Mouse (Mus musculus): ENCODE measurements around the gene Krt86.
A peak's percentile ranks its signal among the peaks of the same experiment; 100 is the strongest.
"Not testable (repeated sequence)": the region's sequence is repeated elsewhere in the genome, so short reads cannot be mapped to it uniquely, and the experiment has no call there.

Krt86 gene

DNA sequence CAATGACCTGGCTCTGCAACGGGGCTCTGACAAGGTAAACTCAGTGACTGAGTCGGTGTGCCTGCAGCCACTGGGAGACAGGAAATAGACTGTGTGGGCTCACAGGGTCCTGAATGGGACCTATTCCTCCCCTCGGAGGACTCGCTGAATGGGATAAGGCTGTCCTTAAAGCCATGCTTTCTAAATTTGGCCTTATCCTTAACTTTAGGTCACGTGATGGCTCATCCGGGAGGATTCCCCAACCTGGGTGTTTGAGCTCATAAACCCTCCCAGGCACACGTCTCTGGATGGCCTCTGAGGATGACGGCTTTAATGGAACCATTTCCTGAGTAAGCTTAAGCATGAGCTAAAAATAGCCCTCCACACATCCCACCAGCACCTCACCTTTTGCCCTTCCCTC, 19.4 kb downstream of the Krt86 start:
- no peak for DNase-seq (ENCODE audit: low read depth, low spot score)

DNA sequence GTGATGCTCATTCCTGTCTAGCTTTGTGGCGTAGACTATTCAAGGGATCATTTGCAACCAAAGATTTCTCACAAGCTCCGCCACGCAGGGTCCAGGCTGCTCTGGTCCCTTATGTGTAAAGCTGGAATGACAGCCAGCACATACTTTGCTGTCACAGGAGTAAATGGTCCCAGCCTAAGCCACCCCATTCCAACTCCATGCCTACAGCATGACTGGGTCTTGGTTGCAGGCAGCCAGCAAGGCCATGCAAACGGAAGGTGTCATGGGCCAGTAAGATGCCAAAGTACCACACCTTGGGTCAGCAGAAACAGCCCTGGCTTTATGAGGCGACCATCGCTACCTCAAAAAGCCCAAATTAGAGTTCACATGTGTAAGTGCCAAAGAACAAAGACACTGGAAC, 20.4 kb downstream of the Krt86 start:
- no peak for DNase-seq (ENCODE audit: low read depth, low spot score)

DNA sequence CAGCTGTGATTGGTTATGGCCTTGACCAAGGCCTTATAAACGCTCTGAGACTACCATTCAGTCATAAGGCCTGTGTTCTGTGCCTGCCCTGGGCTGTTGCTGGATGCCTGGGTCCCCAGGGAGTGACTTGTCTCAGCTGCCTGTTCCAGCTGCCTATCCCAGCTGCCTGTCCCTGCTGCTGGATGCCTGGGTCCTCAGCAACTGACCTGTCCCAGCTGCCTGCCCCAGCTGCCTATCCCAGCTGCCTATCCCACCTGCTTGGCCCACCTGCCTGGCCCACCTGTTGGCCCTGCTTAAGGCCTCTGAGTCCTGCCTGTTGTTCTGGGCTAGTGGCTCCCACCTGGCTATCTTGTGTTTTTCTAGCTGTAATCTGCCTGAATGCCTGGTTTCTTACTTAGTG, 20.9 kb downstream of the Krt86 start:
- DNase-seq (ENCODE audit: low read depth, low spot score): no peak

DNA sequence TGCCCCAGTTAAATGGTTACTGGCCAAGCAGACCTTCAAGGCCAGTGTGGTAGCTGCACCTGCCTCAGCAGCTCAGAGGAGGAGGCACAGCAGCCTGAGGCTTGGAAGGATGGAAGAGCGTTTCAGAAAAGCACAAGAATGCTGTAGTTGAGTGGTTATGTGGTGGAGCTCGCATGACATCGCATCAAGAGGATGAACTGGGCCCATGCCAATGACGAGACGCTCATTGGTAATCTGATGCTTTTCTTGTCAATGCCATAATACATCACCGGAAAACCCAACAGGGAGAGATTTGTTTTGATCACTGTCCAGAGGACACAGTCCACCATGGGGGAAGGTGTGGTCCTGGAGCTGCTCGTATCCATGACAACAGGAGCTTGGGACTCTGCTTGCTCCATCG, 22.0 kb downstream of the Krt86 start:
- DNase-seq (ENCODE audit: low read depth, low spot score): no peak

DNA sequence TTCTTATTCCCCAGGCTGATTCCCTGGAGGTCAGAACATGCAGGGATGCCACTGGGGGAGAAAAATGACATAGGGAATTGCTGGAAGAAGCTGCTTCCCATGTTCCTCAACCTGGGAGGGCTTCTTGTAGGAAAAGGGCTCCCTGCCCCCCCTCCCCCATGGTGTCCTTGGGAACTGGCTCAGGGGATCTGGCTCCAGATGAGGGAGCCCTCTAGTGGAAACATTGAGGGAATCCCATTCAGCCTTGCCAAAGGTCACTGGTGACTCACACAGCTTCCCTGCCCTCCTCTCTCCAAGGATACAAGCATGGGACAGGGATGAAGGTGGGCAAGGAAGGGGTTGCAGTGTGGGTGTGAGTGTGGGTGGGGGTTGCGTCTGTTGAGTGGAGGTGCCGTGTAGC, 23.9 kb downstream of the Krt86 start:
- peak; percentile 17 for DNase-seq (ENCODE audit: low read depth, low spot score)

DNA sequence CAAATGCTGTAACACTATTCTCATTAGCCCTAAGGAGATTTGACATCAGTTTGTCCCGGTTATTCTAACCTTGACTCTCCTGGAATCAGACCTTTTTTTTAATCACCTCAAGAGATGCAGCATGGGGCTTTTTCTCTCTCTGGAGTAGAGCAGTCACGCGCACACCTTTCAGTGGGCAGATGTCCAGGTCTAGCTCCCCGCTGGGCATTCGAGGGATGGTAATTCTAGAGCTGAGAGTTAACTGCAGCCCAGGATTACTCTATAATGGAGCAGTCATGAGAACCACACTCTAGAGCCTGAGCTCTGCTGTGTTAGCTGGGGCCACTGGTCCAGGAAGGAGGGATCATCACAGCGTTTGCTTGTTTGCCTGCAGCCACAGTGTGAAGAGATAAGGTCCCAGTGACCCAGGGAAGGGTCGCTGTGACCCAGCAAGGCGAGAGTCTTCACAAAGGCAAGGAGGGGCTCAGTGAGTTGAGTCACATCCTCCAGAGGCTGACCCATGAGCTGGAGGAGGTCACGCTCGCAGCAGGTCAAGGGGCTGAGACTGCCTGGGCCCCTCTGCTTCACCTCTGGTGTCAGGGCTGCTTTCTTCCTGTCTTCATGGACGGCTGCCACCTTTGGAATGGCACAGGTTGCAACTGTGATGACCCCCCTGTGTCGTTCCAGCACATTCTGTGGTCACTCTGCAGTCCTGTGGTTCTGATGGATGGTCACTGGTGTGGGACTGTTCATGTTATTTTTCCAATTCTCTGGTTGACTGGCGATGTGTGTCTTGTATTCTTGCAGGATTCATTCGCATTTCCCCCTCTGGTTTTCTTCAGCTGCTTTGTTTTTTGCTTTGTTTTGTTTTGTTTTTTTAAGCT, 33.8 kb downstream of the Krt86 start:
- DNase-seq (ENCODE audit: low read depth, low spot score): no peak

DNA sequence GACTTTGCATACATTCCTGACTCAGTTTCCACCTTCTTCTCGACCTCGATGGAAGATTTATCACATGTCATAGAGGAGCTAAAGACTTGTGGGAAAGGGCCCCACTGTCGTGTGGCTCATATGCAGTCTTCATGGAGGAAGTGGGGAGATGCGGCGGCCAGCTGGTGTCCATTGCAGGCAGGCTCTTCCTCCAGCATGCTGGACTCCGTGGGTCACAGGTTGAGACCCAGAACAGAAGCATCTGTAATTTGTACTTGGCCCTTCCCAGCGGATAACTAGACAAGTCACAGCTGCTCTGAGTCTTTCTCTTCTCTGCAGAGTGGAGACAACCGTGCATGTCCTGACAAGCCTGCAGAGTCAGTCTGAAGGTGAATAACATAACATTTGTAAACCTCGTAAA, 35.0 kb downstream of the Krt86 start:
- no peak for DNase-seq (ENCODE audit: low read depth, low spot score)

DNA sequence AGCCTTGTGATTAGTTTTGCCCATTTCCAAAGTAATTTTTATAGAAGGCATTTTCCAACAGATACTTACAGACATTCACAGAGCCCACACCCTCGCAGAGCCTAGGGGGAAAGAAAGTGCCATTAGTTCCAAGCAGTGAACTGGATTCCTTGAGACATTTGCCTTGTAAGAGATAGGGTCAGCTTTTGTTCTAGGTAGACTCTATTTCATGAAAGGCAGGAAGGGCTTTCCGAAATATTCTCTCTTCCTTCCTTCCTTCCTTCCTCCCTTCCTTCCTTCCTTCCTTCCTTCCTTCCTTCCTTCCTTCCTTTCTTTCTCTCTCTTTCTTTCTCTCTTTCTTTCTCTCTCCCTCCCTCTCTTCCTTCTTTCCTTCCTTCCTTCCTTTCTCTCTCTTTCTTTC, 43.9 kb downstream of the Krt86 start, which contains the start of gene Gm49425:
TSS of gene Gm49425 (minus strand) at position 101 of the 400 bp plus-strand sequence.
- DNase-seq (ENCODE audit: low read depth, low spot score): not testable (repeated sequence)

DNA sequence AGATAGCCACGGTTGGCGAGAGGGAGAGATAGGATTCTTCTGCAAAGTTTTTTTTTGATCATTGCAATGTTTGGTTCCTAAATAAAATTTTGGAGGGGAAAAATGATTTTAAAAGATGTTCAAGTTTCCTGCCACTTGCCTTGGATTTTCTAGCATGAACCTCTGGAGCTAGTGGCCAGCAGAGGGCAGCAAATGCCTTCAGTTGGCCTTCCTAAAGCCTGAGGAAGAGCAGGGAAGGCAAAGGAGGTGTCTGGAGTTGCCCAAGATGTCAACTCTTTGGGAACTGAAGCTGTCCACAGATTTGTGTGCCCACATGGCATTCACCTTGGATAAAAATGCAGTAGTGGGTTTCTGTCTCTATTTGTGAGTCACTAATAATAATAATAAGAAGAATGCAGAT, 46.5 kb downstream of the Krt86 start:
- peak; percentile 64 for DNase-seq (ENCODE audit: low read depth, low spot score)

DNA sequence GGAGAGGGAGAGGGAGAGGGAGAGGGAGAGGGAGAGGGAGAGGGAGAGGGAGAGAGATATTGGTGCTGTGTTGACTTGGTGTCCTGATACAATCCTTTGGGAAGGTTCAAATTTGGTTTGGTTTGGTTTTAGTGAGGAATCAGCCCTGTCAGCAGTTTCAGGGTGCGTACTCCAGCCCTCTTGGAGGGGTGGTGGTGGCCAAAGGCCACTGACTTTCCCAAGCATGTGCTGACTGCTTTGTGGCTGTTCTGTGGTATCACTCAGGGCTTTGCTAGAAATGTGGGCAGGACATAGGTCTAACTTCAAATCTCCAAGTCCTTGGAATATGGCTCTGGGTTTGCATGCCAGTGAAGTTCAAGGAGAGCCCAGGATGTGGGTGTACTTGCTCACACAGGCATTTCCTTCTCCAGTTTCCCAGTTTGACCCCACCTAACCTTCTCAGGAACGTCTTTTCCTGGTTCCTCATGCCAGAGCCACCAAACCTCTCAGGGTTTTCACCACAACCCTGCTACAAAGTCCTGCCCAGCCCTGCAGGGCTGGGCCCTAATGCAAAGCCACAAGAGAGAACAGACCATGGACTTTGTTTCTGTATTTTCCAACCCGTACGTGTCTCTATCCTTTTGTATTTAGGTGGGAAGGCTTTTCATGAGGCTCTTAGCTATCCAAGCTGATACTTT, 49.4 kb downstream of the Krt86 start:
- no peak for DNase-seq (ENCODE audit: low read depth, low spot score)

Data from embryo, embryonic 11.5 days (tissue).